Mouse (Mus musculus): ENCODE data around the gene Plin2.

DNA sequence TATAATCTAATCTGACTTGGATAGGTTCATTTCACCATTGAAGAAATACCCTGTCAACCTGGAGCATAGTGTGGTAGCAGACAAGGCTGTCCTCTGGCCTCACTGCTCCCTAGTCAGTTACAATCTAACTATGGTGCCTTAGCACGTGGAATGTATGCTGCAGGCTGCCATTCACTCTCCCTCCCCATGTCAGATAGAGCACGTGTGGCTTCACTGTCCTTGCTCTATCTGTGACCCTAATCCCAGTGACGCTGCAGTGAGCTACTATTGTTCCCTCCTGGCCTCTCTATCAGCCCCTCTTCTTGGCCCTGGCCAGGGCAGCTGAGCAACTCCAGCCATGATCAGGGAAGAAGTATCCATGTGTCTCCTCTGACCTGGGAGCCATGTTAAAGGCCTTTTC, 11.6 kb upstream of the Plin2 start:
- no peak for TF ChIP-seq CTCF (IDR thresholded peaks at IDR 0.05; ENCODE audit: borderline replicate concordance, insufficient read depth, low read depth, low read length)
- TF ChIP-seq POLR2A (IDR thresholded peaks at IDR 0.05; ENCODE audit: borderline replicate concordance, insufficient read depth, low read length), result no peak
